Comparison of ENCODE assay signal across 31 mouse cellular contexts in the genomic region with DNA sequence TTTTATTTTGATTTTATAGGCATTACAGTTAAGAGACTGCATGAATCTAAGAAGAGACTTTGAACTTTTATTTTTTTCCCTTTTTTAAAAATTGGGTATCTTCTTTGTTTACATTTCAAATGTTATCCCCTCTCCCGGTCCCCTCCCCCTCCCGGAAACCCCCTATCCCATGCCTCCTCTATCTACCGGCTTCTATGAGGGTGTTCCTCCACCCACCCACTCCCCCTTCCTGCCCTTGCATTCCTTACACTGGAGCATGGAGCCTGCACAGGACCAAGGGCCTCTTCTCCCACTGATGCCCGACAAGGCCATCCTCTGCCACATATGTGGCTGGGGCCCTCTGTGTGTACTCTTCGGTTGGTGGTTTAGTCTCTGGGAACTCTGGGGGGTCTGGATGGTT. TPM values are rescaled to one million over a fixed set of nuclear protein-coding genes. Genes with fewer than 3 reads are reported as not detected.
DNase-seq lines count a peak whose midpoint lies in the region; ATAC-seq lines count a peak whose summit lies in the region.
"Had no signal": no experiment of that assay in that cellular context is flagged by ENCODE, and none has a peak within 500 bp of the region (broad histone marks: within the 10 kb centered on the region; RNA-seq: fewer than 3 reads in every experiment).

No protein-coding gene starts in this region.

- H3K4me1 ChIP-seq in heart, embryonic 10.5 days, result no peaks in the 10 kb centered on the region
- H3K4me1 ChIP-seq in forebrain, embryonic 16.5 days (replicated peaks; ENCODE audit: control insufficient read depth, insufficient read depth, low read length), result no peaks in the 10 kb centered on the region
- H3K4me1 ChIP-seq: embryonic facial prominence, embryonic 13.5 days; embryonic facial prominence, embryonic 15.5 days; forebrain, embryonic 10.5 days; forebrain, embryonic 12.5 days had no signal

- no peak overlapping the region for H3K27ac ChIP-seq in heart, embryonic 10.5 days
- no peak overlapping the region for H3K27ac ChIP-seq in forebrain, embryonic 16.5 days (ENCODE audit: low read length)
- H3K27ac ChIP-seq: embryonic facial prominence, embryonic 13.5 days; embryonic facial prominence, embryonic 15.5 days; forebrain, embryonic 10.5 days; forebrain, embryonic 12.5 days had no signal

- no peaks in the 10 kb centered on the region for H3K9me3 ChIP-seq in heart, embryonic 10.5 days
- no peaks in the 10 kb centered on the region for H3K9me3 ChIP-seq in forebrain, embryonic 16.5 days (ENCODE audit: control insufficient read depth, low read length)
- H3K9me3 ChIP-seq: embryonic facial prominence, embryonic 13.5 days; embryonic facial prominence, embryonic 15.5 days; forebrain, embryonic 10.5 days; forebrain, embryonic 12.5 days; G1E had no signal

- H3K4me3 ChIP-seq in heart, embryonic 10.5 days, result no peak overlapping the region
- H3K4me3 ChIP-seq in forebrain, embryonic 16.5 days (replicated peaks; ENCODE audit: low read length), result no peak overlapping the region
- H3K4me3 ChIP-seq: embryonic facial prominence, embryonic 13.5 days; embryonic facial prominence, embryonic 15.5 days; erythroblast, embryonic 14.5 days; forebrain, embryonic 10.5 days; forebrain, embryonic 12.5 days had no signal

- H3K36me3 ChIP-seq in heart, embryonic 10.5 days, result no peaks in the 10 kb centered on the region
- H3K36me3 ChIP-seq in forebrain, embryonic 16.5 days (ENCODE audit: control insufficient read depth, insufficient read depth), result no peaks in the 10 kb centered on the region
- H3K36me3 ChIP-seq: embryonic facial prominence, embryonic 13.5 days; embryonic facial prominence, embryonic 15.5 days; forebrain, embryonic 10.5 days; forebrain, embryonic 12.5 days; G1E had no signal

- no peaks in the 10 kb centered on the region for H3K27me3 ChIP-seq in heart, embryonic 10.5 days (ENCODE audit: insufficient read depth, poor library complexity, severe bottlenecking)
- no peaks in the 10 kb centered on the region for H3K27me3 ChIP-seq in forebrain, embryonic 16.5 days (replicated peaks; ENCODE audit: control insufficient read depth, insufficient read depth, low read length)
- H3K27me3 ChIP-seq: CH12.LX; embryonic facial prominence, embryonic 13.5 days; embryonic facial prominence, embryonic 15.5 days; forebrain, embryonic 12.5 days; Patski had no signal

- no peak for ATAC-seq in forebrain, embryonic 16.5 days
- ATAC-seq: activated CD4-positive, CD25-positive, alpha-beta regulatory T cell, adult 4 months; CD4-positive, CD25-positive, alpha-beta regulatory T cell, adult 4 months; forebrain, embryonic 14.5 days; forebrain, postnatal 0 days; Patski had no signal

- no peak overlapping the region for H3K4me2 ChIP-seq in forebrain, embryonic 16.5 days (ENCODE audit: low read length)
- H3K4me2 ChIP-seq: embryonic facial prominence, embryonic 13.5 days; embryonic facial prominence, embryonic 15.5 days; forebrain, embryonic 12.5 days had no signal

- peak; percentile 85 for DNase-seq in heart, adult 11 months
- no peak for DNase-seq in heart, embryonic 10.5 days (ENCODE audit: low spot score)
- DNase-seq in ES-CJ7 (ENCODE audit: low read depth, low spot score), result peak; percentile 75
- DNase-seq in R1 (ENCODE audit: low read depth, low spot score), result peak; percentile 81
- DNase-seq in left cerebral cortex, postnatal 25 days (ENCODE audit: low spot score in 2 of 2), result no peak
- no peak for DNase-seq in frontal cortex, postnatal 10 days (ENCODE audit: low spot score in 2 of 2)
- DNase-seq: adrenal gland, adult 8-10 months; adrenal gland, postnatal 14 days; adrenal gland, postnatal 36 days; B cell, adult 2 months; cerebellum, adult 11-12 months; cerebellum, adult 2 months; cerebellum, adult 9-11 months; cerebellum, postnatal 14 days; cerebellum, postnatal 36 days; embryo, embryonic 11 days; forebrain, postnatal 0 days had no signal

- H3K9ac ChIP-seq in forebrain, embryonic 16.5 days (replicated peaks; ENCODE audit: low read depth, low read length), result no peak overlapping the region
- H3K9ac ChIP-seq: embryonic facial prominence, embryonic 13.5 days; embryonic facial prominence, embryonic 15.5 days; forebrain, embryonic 12.5 days; forebrain, postnatal 0 days had no signal

- intact Hi-C loops in left cerebral cortex, postnatal 25 days (cut with DNase I), result no loop called here

- 63% methylated on average over 5 of the region's 5 CpGs for WGBS in heart, embryonic 10.5 days
- WGBS in forebrain, embryonic 16.5 days, result 91% methylated on average over 5 of the region's 5 CpGs

RNA-seq across cellular contexts. Expression of gene Cct8l1, which starts 40.5 kb away (rescaled TPM):
- 0.14 TPM in 1 of 2 replicates, not detected in the other for polyA plus RNA-seq in heart, embryonic 10.5 days (2016; fragmentation: Nextera tagmentation; extraction: Ambion mirVana)
- total RNA-seq in left cerebral cortex, postnatal 25 days (2021), result under 1 TPM in 1 of 2 experiments, not detected in 1; 0.18 TPM
- 0.12 TPM in 1 of 2 replicates, not detected in the other for polyA plus RNA-seq in forebrain, embryonic 16.5 days (2015; fragmentation: Nextera tagmentation; extraction: Ambion mirVana)
- total RNA-seq: adrenal gland, postnatal 14 days; CH12.LX; common myeloid progenitor, adult 5-6 weeks; forebrain, postnatal 0 days had no signal
- polyA plus RNA-seq: activated CD4-positive, CD25-positive, alpha-beta regulatory T cell, adult 4 months; CD4-positive, CD25-positive, alpha-beta regulatory T cell, adult 4 months; embryonic facial prominence, embryonic 11.5 days; embryonic facial prominence, embryonic 13.5 days; embryonic facial prominence, embryonic 15.5 days; erythroblast, embryonic 14.5 days; forebrain, embryonic 10.5 days; forebrain, embryonic 14.5 days; forebrain, postnatal 0 days; G1E; Patski had no signal

RNA-seq across cellular contexts. Expression of gene Kmt2c, which starts 57.8 kb away (rescaled TPM):
- polyA plus RNA-seq in heart, embryonic 10.5 days (2016; fragmentation: Nextera tagmentation; extraction: Ambion mirVana), result 8.5 and 10.5 TPM in 2 replicates
- 10 to 100 TPM; 62.3 to 71.7 TPM for total RNA-seq in left cerebral cortex, postnatal 25 days (2021)
- 26.5 and 28.1 TPM in 2 replicates for polyA plus RNA-seq in forebrain, embryonic 16.5 days (2015; fragmentation: Nextera tagmentation; extraction: Ambion mirVana)

Comparison
In these comparisons a context has a peak if more than half of its experiments do, and no peak if none do; other contexts are left out.
1. DNase-seq: peak in heart, adult 11 months (single experiment), ES-CJ7 (single experiment) and R1 (single experiment); none in heart, embryonic 10.5 days (single experiment), left cerebral cortex, postnatal 25 days (0 of 2) and frontal cortex, postnatal 10 days (0 of 2).